Mouse (Mus musculus) thymus, adult 2 months (tissue): Measurements from ENCODE around the gene Fcor.

Experiments
- CTCF ChIP-seq: fragments of 200-500 bp; IDR thresholded peaks from 2 replicates; pipeline ENCODE4 v1.5.1; 2012; ENCODE audit warnings: mild to moderate bottlenecking, control low read depth, low read length, moderate library complexity, borderline replicate concordance; ENCODE audit not compliant: control insufficient read depth, poor library complexity, insufficient read depth; ENCODE audit errors: extremely low read depth
- POLR2A ChIP-seq: fragments of 200-500 bp; IDR thresholded peaks from 2 replicates; pipeline ENCODE4 v1.6.1; 2012; ENCODE audit warnings: mild to moderate bottlenecking, low read length, control low read depth, moderate library complexity; ENCODE audit not compliant: control insufficient read depth, poor library complexity, insufficient read depth; ENCODE audit errors: extremely low read depth

GRCm38 (mm10) chr8:3679236-3679635 is 7.1 kb upstream of the Fcor start:
- no peak for TF ChIP-seq POLR2A
- no peak for TF ChIP-seq CTCF
